Mouse (Mus musculus) bone marrow macrophage, adult 2 months (primary cell): ENCODE measurements at regions not wholly inside any gene's neighbourhood (a gene's known extent, or its start where the extent isn't known, plus 50 kb on each side); places are given as distances from the start of the nearest gene placed in this dataset.

Experiments
- CTCF ChIP-seq: IDR thresholded peaks from 2 replicates; pipeline ENCODE4 v1.5.1; 2012; ENCODE audit warnings: low read depth, mild to moderate bottlenecking, low read length, moderate library complexity
- POLR2A ChIP-seq: IDR thresholded peaks from 2 replicates; pipeline ENCODE4 v1.6.1; 2012; ENCODE audit warnings: mild to moderate bottlenecking, low read depth, low read length, borderline replicate concordance

- TF ChIP-seq CTCF (no peak), POLR2A (no peak)
Measured at GRCm38 (mm10) chr12:77776755-77777154, 417.3 kb upstream of the Gm6657 start.
